Mouse (Mus musculus): ENCODE results near the gene Tstd1. TPM values are rescaled to one million over a fixed set of nuclear protein-coding genes. Genes with fewer than 3 reads are reported as not detected.

Gene Tstd1
- polyA plus RNA-seq, 1 experiment from 2014 or later, result 5.2 TPM

DNA sequence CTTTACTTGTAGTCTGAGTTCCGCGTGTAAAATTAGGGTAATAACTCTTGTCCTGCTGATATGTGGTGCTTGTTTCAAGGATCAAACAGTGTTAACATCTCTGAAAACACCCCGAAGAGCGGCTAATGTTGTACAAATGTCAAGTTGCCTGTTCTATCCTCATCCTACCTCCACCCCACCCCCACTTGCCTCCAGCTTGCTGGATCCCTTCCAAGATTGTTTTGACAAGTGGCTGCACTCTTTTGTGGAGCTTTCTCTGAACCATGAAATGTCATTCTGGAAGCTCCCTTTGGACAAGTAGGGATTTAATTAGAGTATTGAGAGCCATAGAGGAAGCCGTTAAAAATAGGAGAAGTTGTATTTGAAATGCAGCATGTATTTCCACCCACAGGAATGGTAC, 41.1 kb downstream of the Tstd1 start:
- H3K9ac ChIP-seq, result no peak overlapping the region
- H3K4me2 ChIP-seq, result no peak overlapping the region
- H3K9me3 ChIP-seq, result no peaks in the 10 kb centered on the region
- H3K27ac ChIP-seq, result no peak overlapping the region
- no peak overlapping the region for H3K4me3 ChIP-seq
- H3K4me1 ChIP-seq, result peaks cover 4% of the 10 kb centered on the region; the same call in 1 of the 2 replicates
- WGBS, result 21% methylated on average over 5 of the region's 5 CpGs
- H3K36me3 ChIP-seq, result 0 out of 2 replicates have a peak, but pooled peaks cover 4% of the 10 kb centered on the region
- ATAC-seq (ENCODE audit: insufficient number of reproducible peaks, low FRiP score, low TSS enrichment, low read depth), result no peak
- no peaks in the 10 kb centered on the region for H3K27me3 ChIP-seq

GRCm38 (mm10) chr1:171460551-171461503, 42.2 kb downstream of the Tstd1 start:
- Histone ChIP-seq H3K9ac (no peak overlapping the region), H3K4me1 (peaks cover 4% of the 10 kb centered on the region; the same call in 1 of the 2 replicates), H3K36me3 (0 out of 2 replicates have a peak, but pooled peaks cover 4% of the 10 kb centered on the region), H3K4me3 (no peak overlapping the region), H3K9me3 (no peaks in the 10 kb centered on the region), H3K4me2 (no peak overlapping the region), H3K27me3 (no peaks in the 10 kb centered on the region), H3K27ac (no peak overlapping the region)
- ATAC-seq (ENCODE audit: insufficient number of reproducible peaks, low FRiP score, low TSS enrichment, low read depth), result no peak
- WGBS, result 89% methylated on average over 22 of the region's 22 CpGs

- peaks cover 4% of the 10 kb centered on the region; the same call in 1 of the 2 replicates for H3K4me1 ChIP-seq
- 0 out of 2 replicates have a peak, but pooled peaks cover 4% of the 10 kb centered on the region for H3K36me3 ChIP-seq
- no peaks in the 10 kb centered on the region for H3K27me3 ChIP-seq
- no peak for ATAC-seq (ENCODE audit: insufficient number of reproducible peaks, low FRiP score, low TSS enrichment, low read depth)
- no peak overlapping the region for H3K9ac ChIP-seq
- no peak overlapping the region for H3K27ac ChIP-seq
- H3K9me3 ChIP-seq, result no peaks in the 10 kb centered on the region
- no peak overlapping the region for H3K4me2 ChIP-seq
- no peak overlapping the region for H3K4me3 ChIP-seq
- WGBS, result 84% methylated on average over 3 of the region's 3 CpGs
These were observed 44.5 kb downstream of the Tstd1 start for GRCm38 (mm10) chr1:171463133-171463532.

- Histone ChIP-seq H3K9me3 (no peaks in the 10 kb centered on the region), H3K4me2 (no peak overlapping the region), H3K36me3 (0 out of 2 replicates have a peak, but pooled peaks cover 4% of the 10 kb centered on the region), H3K27me3 (no peaks in the 10 kb centered on the region), H3K4me3 (no peak overlapping the region), H3K4me1 (no peaks in the 10 kb centered on the region), H3K9ac (no peak overlapping the region), H3K27ac (no peak overlapping the region)
- ATAC-seq (ENCODE audit: insufficient number of reproducible peaks, low FRiP score, low TSS enrichment, low read depth), result no peak
- 90% methylated on average over 5 of the region's 5 CpGs for WGBS
These were observed 47.2 kb downstream of the Tstd1 start for GRCm38 (mm10) chr1:171465749-171466412.

DNA sequence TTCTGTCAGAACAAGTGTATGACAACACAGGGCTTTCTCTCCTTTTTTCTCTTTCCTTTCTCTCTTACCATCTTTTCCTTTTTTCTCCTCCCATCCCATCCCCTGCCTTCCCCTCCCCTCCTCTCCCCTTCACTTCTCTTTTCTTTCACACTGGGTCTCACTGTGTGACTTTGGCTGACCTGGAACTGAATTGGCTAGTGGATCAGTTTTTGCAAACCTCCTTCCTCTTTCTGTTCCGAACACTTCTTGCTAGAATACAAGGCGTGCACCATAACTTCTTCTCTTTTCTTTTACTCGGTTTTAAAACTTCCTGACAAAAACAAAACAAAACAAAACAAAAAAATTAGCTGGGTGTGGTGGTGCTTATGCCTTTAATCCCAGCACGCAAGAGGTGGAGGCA, 47.9 kb downstream of the Tstd1 start:
- Histone ChIP-seq H3K4me1 (no peaks in the 10 kb centered on the region), H3K9ac (no peak overlapping the region), H3K4me2 (no peak overlapping the region), H3K4me3 (no peak overlapping the region), H3K27ac (no peak overlapping the region), H3K9me3 (no peaks in the 10 kb centered on the region), H3K36me3 (0 out of 2 replicates have a peak, but pooled peaks cover 4% of the 10 kb centered on the region), H3K27me3 (no peaks in the 10 kb centered on the region)
- WGBS, result 82% methylated on average over 4 of the region's 4 CpGs
- ATAC-seq (ENCODE audit: insufficient number of reproducible peaks, low FRiP score, low TSS enrichment, low read depth), result no peak

DNA sequence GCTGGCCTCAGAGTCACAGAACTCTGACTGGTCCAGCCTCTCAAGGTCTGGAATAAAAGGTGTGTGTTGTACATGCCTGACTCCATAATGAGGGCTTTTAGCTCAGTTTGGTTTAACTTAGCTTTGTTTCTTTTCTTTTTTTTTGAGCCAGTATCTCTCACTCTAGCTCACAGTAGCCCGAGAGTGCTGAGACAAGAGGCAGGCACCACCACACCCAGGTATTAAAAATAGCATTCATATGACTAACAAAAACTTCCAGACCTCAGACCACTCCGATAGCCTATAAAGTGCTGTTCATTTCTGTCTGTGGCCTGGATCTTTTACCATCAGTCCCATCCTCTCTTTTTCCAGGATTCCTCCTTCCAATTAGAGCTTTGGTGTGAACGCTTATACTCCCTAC, 51.0 kb downstream of the Tstd1 start:
- Histone ChIP-seq H3K4me2 (no peak overlapping the region), H3K27me3 (no peaks in the 10 kb centered on the region), H3K36me3 (no peaks in the 10 kb centered on the region), H3K4me3 (no peak overlapping the region), H3K9me3 (no peaks in the 10 kb centered on the region), H3K27ac (no peak overlapping the region), H3K4me1 (no peaks in the 10 kb centered on the region), H3K9ac (no peak overlapping the region)
- WGBS, result 71% methylated on average over 3 of the region's 3 CpGs
- no peak for ATAC-seq (ENCODE audit: insufficient number of reproducible peaks, low FRiP score, low TSS enrichment, low read depth)

Other genes starting within 250 kb of the Tstd1 start
- 5.8 and 7.1 TPM in 2 replicates for gene Pcp4l1, start 222.6 kb upstream of the Tstd1 start, polyA plus RNA-seq (2015; fragmentation: Nextera tagmentation; extraction: Ambion mirVana)
- gene Nr1i3, start 204.9 kb upstream of the Tstd1 start, polyA plus RNA-seq (2015; fragmentation: Nextera tagmentation; extraction: Ambion mirVana), result 0.11 and 0.33 TPM in 2 replicates
- 29.8 and 32.7 TPM in 2 replicates for gene Tomm40l, start 196.4 kb upstream of the Tstd1 start, polyA plus RNA-seq (2015; fragmentation: Nextera tagmentation; extraction: Ambion mirVana)
- gene Apoa2, start 193.8 kb upstream of the Tstd1 start, polyA plus RNA-seq (2015; fragmentation: Nextera tagmentation; extraction: Ambion mirVana), result 3.6 and 17.5 TPM in 2 replicates
- gene Fcer1g, start 184.5 kb upstream of the Tstd1 start, polyA plus RNA-seq (2015; fragmentation: Nextera tagmentation; extraction: Ambion mirVana), result 94.7 and 98.6 TPM in 2 replicates
- gene Adamts4, start 168.5 kb upstream of the Tstd1 start, polyA plus RNA-seq (2015; fragmentation: Nextera tagmentation; extraction: Ambion mirVana), result 17.6 and 19.4 TPM in 2 replicates
- 217 and 252 TPM in 2 replicates for gene Ndufs2, start 167.5 kb upstream of the Tstd1 start, polyA plus RNA-seq (2015; fragmentation: Nextera tagmentation; extraction: Ambion mirVana)
- 63.2 and 69.1 TPM in 2 replicates for gene B4galt3, start 148.5 kb upstream of the Tstd1 start, polyA plus RNA-seq (2015; fragmentation: Nextera tagmentation; extraction: Ambion mirVana)
- 44.7 and 49.5 TPM in 2 replicates for gene Ppox, start 137.7 kb upstream of the Tstd1 start, polyA plus RNA-seq (2015; fragmentation: Nextera tagmentation; extraction: Ambion mirVana)
- 81.5 and 83.1 TPM in 2 replicates for gene Usp21, start 130.9 kb upstream of the Tstd1 start, polyA plus RNA-seq (2015; fragmentation: Nextera tagmentation; extraction: Ambion mirVana)
- 113 and 116 TPM in 2 replicates for gene Ufc1, start 123.8 kb upstream of the Tstd1 start, polyA plus RNA-seq (2015; fragmentation: Nextera tagmentation; extraction: Ambion mirVana)
- gene Dedd, start 89.7 kb upstream of the Tstd1 start, polyA plus RNA-seq (2015; fragmentation: Nextera tagmentation; extraction: Ambion mirVana), result 52.2 and 56.9 TPM in 2 replicates
- 38.8 and 38.9 TPM in 2 replicates for gene Nit1, start 73.2 kb upstream of the Tstd1 start, polyA plus RNA-seq (2015; fragmentation: Nextera tagmentation; extraction: Ambion mirVana)
- 93.0 and 95.1 TPM in 2 replicates for gene Pfdn2, start 73.2 kb upstream of the Tstd1 start, polyA plus RNA-seq (2015; fragmentation: Nextera tagmentation; extraction: Ambion mirVana)
- 1.5 TPM in 2 replicates for gene Klhdc9, start 58.1 kb upstream of the Tstd1 start, polyA plus RNA-seq (2015; fragmentation: Nextera tagmentation; extraction: Ambion mirVana)
- gene Nectin4, start 48.8 kb upstream of the Tstd1 start, polyA plus RNA-seq (2015; fragmentation: Nextera tagmentation; extraction: Ambion mirVana), result 56.3 and 61.5 TPM in 2 replicates
- 2.9 and 3.2 TPM in 2 replicates for gene Arhgap30, start 29.9 kb upstream of the Tstd1 start, polyA plus RNA-seq (2015; fragmentation: Nextera tagmentation; extraction: Ambion mirVana)
- gene Usf1, start 7.6 kb upstream of the Tstd1 start, polyA plus RNA-seq (2015; fragmentation: Nextera tagmentation; extraction: Ambion mirVana), result 71.1 and 75.8 TPM in 2 replicates
- 68.3 and 70.6 TPM in 2 replicates for gene F11r, start 18.7 kb downstream of the Tstd1 start, polyA plus RNA-seq (2015; fragmentation: Nextera tagmentation; extraction: Ambion mirVana)
- gene Alyref2, start 84.6 kb downstream of the Tstd1 start, polyA plus RNA-seq (2015; fragmentation: Nextera tagmentation; extraction: Ambion mirVana), result 17.3 and 21.1 TPM in 2 replicates
- gene Itln1, start 116.4 kb downstream of the Tstd1 start, polyA plus RNA-seq (2015; fragmentation: Nextera tagmentation; extraction: Ambion mirVana), result not detected in 2 replicates
- gene Cd244a, start 140.3 kb downstream of the Tstd1 start, polyA plus RNA-seq (2015; fragmentation: Nextera tagmentation; extraction: Ambion mirVana), result 0.08 and 0.12 TPM in 2 replicates
- gene Ly9, start 188.5 kb downstream of the Tstd1 start, polyA plus RNA-seq (2015; fragmentation: Nextera tagmentation; extraction: Ambion mirVana), result 0.73 TPM in 2 replicates
- gene Slamf7, start 234.2 kb downstream of the Tstd1 start, polyA plus RNA-seq (2015; fragmentation: Nextera tagmentation; extraction: Ambion mirVana), result 0.13 and 0.20 TPM in 2 replicates